Mouse (Mus musculus): ENCODE results near the gene Trnp1.

Gene Trnp1

DNA sequence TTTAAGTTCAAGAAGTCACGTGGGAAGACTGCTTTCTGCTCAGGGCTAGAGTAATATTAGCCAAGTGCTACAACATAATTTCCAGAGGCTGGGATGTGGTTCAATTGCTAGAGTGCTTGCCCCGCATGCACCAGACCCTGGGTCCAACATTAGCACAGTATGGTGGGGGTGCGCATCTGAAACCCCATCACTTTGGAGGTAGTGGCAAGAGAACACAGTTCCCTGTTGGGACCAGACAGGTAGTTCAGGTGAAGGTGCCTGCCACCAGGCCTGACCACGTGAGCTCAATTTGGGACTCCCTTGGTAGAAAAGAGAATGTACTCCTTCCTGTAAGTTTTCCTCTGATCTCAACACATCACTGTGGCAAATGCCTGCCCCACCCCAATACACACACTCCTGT is 3.5 kb downstream of the Trnp1 start:
- DNase-seq (ENCODE audit: extremely low read depth, low read depth) = no peak

DNA sequence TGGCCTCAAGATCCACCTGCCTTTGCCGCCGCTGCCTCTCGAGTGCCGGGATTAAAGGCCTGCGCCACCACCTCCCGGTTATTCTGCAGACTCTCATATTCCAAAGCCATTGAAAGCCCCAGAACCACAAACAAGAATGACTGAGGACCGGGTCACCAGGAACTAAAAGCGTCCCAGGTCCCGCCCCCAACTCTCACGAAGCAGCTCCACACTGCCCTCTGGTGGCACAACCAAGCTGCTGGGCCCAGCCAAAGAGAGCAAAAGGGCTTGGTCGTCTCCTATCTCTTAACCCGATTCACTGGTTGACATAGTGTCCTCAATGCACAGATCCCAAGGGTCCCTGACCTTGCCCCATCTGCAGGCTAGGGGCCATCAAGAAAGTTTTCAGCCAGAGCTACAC is 3.9 kb downstream of the Trnp1 start:
- DNase-seq (ENCODE audit: extremely low read depth, low read depth) = peak; percentile 64

DNA sequence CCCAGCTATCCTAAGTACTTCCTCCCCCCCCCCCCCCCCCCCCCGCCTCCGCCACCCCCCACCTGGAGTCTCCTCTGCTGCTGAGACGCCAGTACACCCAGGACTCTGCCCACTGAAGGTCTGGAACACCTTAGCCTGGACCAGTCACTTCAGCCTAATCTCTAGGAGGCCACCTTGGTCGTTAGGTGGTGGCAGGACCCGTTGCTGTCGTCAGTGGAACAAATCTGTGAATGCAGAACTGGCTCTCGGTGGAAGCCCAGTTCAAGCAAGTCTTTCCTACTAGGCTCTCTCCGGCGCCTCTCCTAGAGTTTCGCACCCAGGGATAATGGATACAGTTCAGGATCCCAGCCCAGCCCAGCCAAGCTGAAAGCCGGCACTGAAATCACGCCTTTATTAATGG is 4.5 kb downstream of the Trnp1 start:
- DNase-seq (ENCODE audit: extremely low read depth, low read depth) = no peak

- no peak for DNase-seq (ENCODE audit: extremely low read depth, low read depth)
These were observed 6.5 kb downstream of the Trnp1 start for GRCm38 (mm10) chr4:133491800-133492199.

DNA sequence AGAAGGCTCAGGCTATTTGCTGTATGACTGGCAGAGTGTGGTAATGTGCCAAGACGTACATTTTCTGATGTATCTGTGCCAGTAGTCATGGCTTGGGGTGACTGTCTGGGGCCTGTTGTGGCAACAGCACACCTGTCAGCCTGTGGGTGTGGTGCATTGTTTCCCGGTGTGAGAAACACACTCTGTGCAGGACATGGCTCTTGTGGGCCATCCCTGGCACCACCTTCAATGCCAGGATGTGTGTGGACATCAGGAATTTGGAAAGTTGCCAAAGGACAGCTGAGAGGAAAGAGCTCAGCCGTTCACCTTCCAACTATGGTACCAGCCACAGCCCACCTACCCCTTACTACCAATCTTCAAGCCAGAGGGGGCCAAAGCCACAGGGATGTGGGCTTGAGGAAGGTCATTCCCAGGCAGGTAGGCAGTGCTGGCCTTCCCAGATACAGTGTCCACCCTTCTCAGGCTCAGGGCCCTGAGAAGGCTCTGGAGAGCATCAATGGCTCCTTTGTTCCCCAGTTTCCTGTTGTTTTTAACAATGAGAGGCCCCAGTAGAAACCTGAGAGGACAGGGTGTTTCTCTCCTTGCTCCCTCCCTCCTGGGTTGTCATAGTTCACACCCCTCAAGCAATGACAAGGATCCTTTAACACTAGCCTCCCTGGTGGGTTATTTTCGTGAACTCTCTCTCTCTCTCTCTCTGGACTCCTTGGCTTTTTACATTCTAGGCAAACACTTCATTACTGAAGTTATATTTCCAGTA is 8.7 kb downstream of the Trnp1 start:
- DNase-seq (ENCODE audit: extremely low read depth, low read depth) = no peak

- DNase-seq (ENCODE audit: extremely low read depth, low read depth) = no peak
These were observed 9.5 kb downstream of the Trnp1 start for GRCm38 (mm10) chr4:133488619-133489392.

- no peak for DNase-seq (ENCODE audit: extremely low read depth, low read depth)
These were observed 11.5 kb downstream of the Trnp1 start for GRCm38 (mm10) chr4:133486673-133487357.

DNA sequence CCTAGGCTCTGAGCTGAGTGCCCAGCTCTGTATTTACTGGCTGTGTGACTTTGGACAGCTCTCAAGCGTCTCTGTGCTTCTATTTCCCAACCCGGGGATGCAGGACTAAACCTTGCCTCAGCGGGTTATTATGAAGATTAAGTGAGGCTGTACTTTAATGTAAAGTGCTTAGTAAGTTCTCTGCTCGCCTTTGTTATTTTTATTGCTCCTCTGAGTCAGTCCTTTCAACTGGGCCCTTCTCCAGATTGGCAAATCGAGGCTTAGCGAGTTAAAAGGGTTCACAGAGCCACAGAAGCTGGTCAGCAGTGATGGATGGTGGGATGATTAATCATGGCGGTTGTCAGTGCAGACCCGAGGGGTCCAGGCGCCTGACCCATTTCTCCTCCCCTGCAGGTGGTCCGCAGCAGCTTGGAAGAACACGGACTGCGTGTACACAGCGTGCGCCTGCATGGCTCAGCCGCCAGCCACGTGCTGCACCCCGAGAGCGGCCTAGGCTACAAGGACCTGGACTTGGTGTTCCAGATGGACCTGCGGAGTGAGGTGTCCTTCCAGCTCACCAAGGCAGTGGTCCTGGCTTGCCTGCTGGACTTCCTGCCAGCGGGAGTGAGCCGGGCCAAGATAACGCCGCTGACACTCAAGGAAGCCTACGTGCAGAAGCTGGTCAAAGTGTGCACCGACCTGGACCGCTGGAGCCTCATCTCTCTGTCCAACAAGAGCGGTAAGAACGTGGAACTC is 12.5 kb downstream of the Trnp1 start:
- no peak for DNase-seq (ENCODE audit: extremely low read depth, low read depth)

DNA sequence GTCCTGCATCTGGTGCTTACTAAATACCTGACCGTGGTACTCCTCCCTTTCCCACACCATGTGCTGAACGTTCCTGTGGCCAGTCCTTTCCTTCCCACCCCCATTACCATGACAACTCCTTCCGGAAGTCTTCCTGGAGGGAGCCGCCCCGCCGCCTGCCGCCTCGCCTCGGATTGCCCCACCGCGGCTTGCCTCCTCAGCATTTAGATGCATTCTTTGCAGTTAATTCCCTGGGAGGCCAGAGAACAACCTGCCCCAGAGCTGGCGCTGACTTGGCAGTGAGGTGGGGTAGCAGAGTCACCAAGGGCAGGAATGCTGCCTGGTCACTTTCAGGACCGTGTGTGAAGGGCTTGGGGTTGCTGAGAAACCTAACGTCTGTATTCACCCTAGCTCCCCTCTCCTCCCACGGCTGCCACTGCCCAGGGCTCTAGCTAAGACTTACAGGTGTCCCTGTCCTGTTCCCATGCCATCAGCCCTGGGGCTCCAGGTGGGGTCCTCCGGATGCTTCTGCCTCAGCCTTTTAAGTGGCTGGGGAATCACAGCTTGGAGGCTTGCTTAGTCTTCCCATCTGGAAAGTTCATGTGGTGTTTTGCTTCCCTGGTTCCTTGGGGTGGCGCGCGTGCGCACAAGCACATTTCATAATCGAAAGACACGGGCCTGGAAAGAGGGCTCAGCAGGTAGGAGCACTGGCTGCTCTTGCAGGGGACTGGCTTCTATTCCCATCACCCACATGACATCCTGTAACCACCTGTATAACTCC is 13.9 kb downstream of the Trnp1 start:
- DNase-seq (ENCODE audit: extremely low read depth, low read depth) = no peak

- DNase-seq (ENCODE audit: extremely low read depth, low read depth) = no peak
These were observed 15.9 kb downstream of the Trnp1 start for GRCm38 (mm10) chr4:133482479-133482878.

DNA sequence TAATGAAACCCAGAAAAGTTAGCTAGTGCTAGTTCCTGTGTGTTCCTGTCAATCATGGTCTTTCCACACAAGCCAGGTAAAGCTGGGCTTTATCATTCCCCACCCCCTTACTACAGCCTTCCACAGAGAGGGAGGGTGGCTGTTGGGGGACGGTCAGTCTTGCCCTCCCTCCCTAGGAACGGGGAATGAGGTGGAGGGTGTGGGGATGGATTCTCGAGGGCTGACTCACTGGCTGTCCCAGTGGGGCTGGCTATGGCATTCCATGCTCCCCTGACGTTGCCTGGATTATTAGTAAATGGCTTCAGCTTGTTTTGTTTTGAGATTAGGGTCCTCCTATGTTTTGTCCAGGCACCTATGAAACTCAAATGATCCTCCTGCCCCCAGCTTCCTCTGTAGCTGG is 16.9 kb downstream of the Trnp1 start:
- DNase-seq (ENCODE audit: extremely low read depth, low read depth) = no peak

DNA sequence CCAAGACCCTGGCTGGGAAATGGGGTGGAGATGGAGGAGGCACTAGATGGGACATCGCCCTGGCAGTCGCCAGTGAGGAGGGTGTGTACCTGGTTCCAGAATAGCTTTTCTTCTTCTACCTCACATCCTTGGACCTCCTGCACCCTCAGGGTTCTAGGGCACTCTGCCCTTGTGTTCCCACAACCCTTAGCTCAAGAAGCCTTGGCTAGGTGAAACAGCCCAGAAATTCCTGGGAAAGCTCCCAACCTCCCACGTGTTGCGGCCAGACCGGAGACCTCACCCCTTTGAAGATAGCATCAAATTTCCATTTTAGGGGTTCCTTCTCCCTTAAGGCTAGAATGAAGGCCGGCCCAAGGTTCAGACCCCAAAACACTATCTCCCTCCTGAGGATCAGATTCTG is 17.6 kb downstream of the Trnp1 start:
- DNase-seq (ENCODE audit: extremely low read depth, low read depth) = no peak

GRCm38 (mm10) chr4:133480185-133480537 is 18.2 kb downstream of the Trnp1 start:
- DNase-seq (ENCODE audit: extremely low read depth, low read depth) = no peak

- DNase-seq (ENCODE audit: extremely low read depth, low read depth) = peak; percentile 99
These were observed 18.7 kb downstream of the Trnp1 start, which contains the start of gene Tent5b for GRCm38 (mm10) chr4:133479458-133480184. Gene Tent5b, plus strand, starts transcription at chr4:133480132.

DNA sequence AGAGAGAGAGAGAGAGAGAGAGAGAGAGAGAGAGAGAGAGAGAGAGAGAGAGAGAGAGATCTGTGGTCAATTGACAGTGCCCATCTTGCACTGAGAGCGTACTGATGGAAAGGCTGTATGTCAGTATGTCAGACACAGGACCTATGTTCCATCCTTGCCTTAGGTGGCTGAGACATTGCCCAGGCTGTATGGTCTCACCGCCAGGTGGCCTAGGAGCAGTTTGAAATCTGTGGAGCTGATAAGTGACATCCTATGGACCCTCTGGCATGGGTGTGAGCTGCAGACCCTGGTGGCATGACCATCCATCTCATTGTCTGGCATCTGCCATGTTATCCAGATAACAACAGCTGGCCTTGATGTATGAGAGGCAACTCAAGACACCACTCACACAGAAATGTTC is 24.5 kb downstream of the Trnp1 start:
- no peak for DNase-seq (ENCODE audit: extremely low read depth, low read depth)

GRCm38 (mm10) chr4:133471135-133471821 is 27.1 kb downstream of the Trnp1 start:
- DNase-seq (ENCODE audit: extremely low read depth, low read depth) = no peak

GRCm38 (mm10) chr4:133469122-133469521 is 29.2 kb downstream of the Trnp1 start:
- no peak for DNase-seq (ENCODE audit: extremely low read depth, low read depth)

DNA sequence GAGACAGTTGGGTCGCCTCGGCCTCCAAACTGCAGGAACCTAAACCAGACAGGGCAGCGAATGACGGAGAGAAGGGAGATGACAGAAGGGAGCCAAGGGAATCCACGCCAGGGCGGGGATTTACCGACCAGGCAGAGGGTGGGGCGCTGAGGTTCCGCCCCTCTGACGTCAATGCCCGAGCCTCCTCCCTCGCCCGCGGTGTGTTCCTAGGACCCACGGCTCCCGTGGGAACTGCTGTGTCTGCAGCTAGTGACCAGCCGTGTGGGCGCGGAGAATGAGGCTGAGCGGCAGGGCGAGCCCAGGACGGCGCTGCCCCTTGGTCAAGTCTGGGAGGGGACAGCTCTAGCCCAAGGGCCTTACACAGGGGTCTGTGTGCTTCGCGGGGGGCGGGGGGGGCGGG is 30.3 kb downstream of the Trnp1 start:
- peak; percentile 50 for DNase-seq (ENCODE audit: extremely low read depth, low read depth)

- no peak for DNase-seq (ENCODE audit: extremely low read depth, low read depth)
These were observed 35.2 kb downstream of the Trnp1 start for GRCm38 (mm10) chr4:133463184-133463583.

GRCm38 (mm10) chr4:133461362-133461761 is 37.0 kb downstream of the Trnp1 start:
- no peak for DNase-seq (ENCODE audit: extremely low read depth, low read depth)
